In the genomic region with DNA sequence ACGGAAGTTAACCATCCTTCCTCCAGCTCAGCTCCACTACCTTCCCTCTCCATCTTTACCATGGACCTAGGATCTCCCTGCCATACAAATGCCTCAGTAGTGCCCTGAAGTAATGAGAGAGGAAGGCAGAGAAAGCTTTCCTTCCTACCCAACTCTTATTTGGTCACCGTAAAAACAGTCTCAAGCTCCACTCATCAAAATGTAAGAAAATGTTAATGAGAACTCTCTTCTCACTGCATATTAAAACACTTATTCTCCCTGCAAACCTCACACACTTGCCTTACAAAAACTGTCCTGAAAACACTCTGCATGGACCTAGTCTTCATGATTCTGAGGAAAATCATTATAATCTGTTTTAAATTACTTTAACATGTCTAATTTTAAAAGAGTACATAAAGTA, we compare ENCODE assay signal across 29 mouse cellular contexts.
"Had no signal": no experiment of that assay in that cellular context is flagged by ENCODE, and none has a peak within 500 bp of the region (broad histone marks: within the 10 kb centered on the region; RNA-seq: fewer than 3 reads in every experiment).

No protein-coding gene starts in this region.

- DNase-seq: cerebellum, adult 18-20 months; cerebellum, adult 2 months; cerebellum, adult 8-10 months; cerebellum, adult 9-10 months; cerebellum, adult 9-11 months; cerebellum, postnatal 10 days; cerebellum, postnatal 14 days; cerebellum, postnatal 25 days; cerebellum, postnatal 36 days; embryo, embryonic 11 days; forebrain, postnatal 0 days; gastrocnemius, adult 2 months; gastrocnemius, postnatal 10 days; gastrocnemius, postnatal 14 days; gastrocnemius, postnatal 25 days; gastrocnemius, postnatal 36 days; heart, adult 18-20 months; heart, adult 2 months had no signal

- H3K27ac ChIP-seq: embryonic facial prominence, embryonic 10.5 days; embryonic facial prominence, embryonic 12.5 days; embryonic facial prominence, embryonic 13.5 days; embryonic facial prominence, embryonic 15.5 days; forebrain, embryonic 10.5 days; forebrain, embryonic 12.5 days; forebrain, embryonic 13.5 days; forebrain, embryonic 15.5 days; gastrocnemius, adult 2 months; heart, adult 2 months had no signal

- ATAC-seq: forebrain, embryonic 13.5 days; forebrain, embryonic 14.5 days; forebrain, embryonic 15.5 days; forebrain, embryonic 16.5 days; forebrain, postnatal 0 days had no signal

- H3K4me1 ChIP-seq: embryonic facial prominence, embryonic 10.5 days; embryonic facial prominence, embryonic 12.5 days; embryonic facial prominence, embryonic 13.5 days; forebrain, embryonic 10.5 days; forebrain, embryonic 12.5 days; forebrain, embryonic 13.5 days had no signal

- H3K4me3 ChIP-seq: embryonic facial prominence, embryonic 10.5 days; embryonic facial prominence, embryonic 12.5 days; embryonic facial prominence, embryonic 13.5 days; embryonic facial prominence, embryonic 15.5 days; erythroblast, embryonic 14.5 days; forebrain, embryonic 10.5 days; forebrain, embryonic 12.5 days; forebrain, embryonic 13.5 days; forebrain, embryonic 15.5 days; gastrocnemius, adult 2 months; heart, adult 2 months had no signal
